Mouse (Mus musculus): Measurements from ENCODE around the gene Il3. TPM values are rescaled to one million over a fixed set of nuclear protein-coding genes. Genes with fewer than 3 reads are reported as not detected.

Gene Il3
- polyA plus RNA-seq, 1 experiment from 2014 or later, result not detected

DNA sequence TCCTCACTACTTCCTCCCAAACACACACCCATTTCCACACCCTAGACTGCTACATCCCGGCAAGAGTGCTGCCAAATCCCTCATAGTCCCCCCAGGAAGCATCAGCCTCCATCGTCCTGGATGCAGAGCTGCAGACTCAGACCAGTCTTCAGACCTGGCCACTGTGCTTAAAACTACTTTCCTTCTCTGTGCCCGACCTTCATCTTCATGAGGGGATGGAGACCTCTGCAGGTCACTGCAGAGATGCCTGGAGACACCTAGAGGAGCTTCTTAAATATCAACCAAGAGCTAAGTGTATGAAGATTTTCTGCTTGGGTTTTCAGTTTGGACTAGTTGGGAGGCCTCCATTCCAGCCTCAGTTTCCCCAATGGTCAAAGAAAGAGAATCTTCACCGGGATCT, 13.0 kb downstream of the Il3 start:
- Histone ChIP-seq H3K9me3 (ENCODE audit: control insufficient read depth, low read length) (no peaks in the 10 kb centered on the region), H3K4me1 (ENCODE audit: control insufficient read depth, insufficient read depth, low read depth, low read length) (no peaks in the 10 kb centered on the region), H3K27me3 (replicated peaks; ENCODE audit: control insufficient read depth, insufficient read depth, low read length) (no peaks in the 10 kb centered on the region), H3K36me3 (ENCODE audit: control insufficient read depth, insufficient read depth, low read length) (no peaks in the 10 kb centered on the region), H3K4me3 (ENCODE audit: low read length) (no peak overlapping the region), H3K27ac (ENCODE audit: low read depth, low read length) (no peak overlapping the region), H3K4me2 (ENCODE audit: low read length) (no peak overlapping the region), H3K9ac (ENCODE audit: low read depth, low read length) (no peak overlapping the region)
- ATAC-seq, result no peak
- WGBS, result 58% methylated on average over 4 of the region's 4 CpGs

DNA sequence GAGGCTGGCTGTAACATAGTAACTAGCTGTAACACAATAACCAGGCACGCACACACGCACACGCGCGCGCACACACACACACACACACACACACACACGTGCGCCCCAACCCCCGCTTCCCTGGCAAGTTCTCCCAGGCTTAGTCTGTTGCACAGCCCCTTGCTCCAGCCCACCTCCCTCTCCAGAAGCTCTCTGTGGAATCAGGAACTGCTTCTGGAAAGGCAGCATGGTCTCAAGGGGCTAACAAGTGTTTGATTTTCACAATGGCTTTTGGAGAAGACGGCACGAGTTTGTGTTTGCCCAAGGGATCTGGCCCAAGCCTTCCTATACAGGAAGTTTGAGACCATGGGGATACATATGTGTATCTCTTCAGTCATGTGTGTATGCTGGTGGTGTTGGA, 16.5 kb downstream of the Il3 start:
- ATAC-seq, result no peak
- Histone ChIP-seq H3K9ac (ENCODE audit: low read depth, low read length) (no peak overlapping the region), H3K4me3 (ENCODE audit: low read length) (no peak overlapping the region), H3K9me3 (ENCODE audit: control insufficient read depth, low read length) (no peaks in the 10 kb centered on the region), H3K4me2 (ENCODE audit: low read length) (no peak overlapping the region), H3K36me3 (ENCODE audit: control insufficient read depth, insufficient read depth, low read length) (no peaks in the 10 kb centered on the region), H3K4me1 (ENCODE audit: control insufficient read depth, insufficient read depth, low read depth, low read length) (no peaks in the 10 kb centered on the region), H3K27me3 (replicated peaks; ENCODE audit: control insufficient read depth, insufficient read depth, low read length) (no peaks in the 10 kb centered on the region), H3K27ac (ENCODE audit: low read depth, low read length) (no peak overlapping the region)
- WGBS, result 92% methylated on average over 11 of the region's 11 CpGs

DNA sequence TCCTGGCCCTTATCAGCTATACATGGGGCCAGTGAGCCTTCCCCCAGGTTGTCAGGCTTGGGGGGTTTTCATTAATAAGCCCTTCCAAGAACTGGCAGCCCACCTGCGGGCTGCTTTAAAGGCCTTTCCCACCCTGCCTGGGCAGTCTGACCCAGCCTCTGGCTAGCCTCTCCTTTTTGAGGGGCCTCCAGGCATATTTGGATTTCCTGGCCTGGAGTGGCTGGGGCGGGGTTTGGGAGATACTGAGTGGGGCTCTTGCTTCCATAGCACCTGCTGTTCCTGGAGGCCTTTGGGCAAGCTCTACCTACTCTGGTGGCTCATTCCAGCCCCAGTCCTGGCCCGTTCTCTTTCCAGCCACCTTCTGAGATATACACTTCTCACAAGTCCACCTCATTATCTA, 17.3 kb downstream of the Il3 start:
- H3K27ac ChIP-seq (ENCODE audit: low read depth, low read length), result no peak overlapping the region
- no peak overlapping the region for H3K4me3 ChIP-seq (ENCODE audit: low read length)
- WGBS, result 78% methylated on average over 3 of the region's 3 CpGs
- H3K4me1 ChIP-seq (ENCODE audit: control insufficient read depth, insufficient read depth, low read depth, low read length), result no peaks in the 10 kb centered on the region
- H3K9ac ChIP-seq (ENCODE audit: low read depth, low read length), result no peak overlapping the region
- no peak overlapping the region for H3K4me2 ChIP-seq (ENCODE audit: low read length)
- H3K27me3 ChIP-seq (replicated peaks; ENCODE audit: control insufficient read depth, insufficient read depth, low read length), result no peaks in the 10 kb centered on the region
- no peaks in the 10 kb centered on the region for H3K36me3 ChIP-seq (ENCODE audit: control insufficient read depth, insufficient read depth, low read length)
- no peak for ATAC-seq
- H3K9me3 ChIP-seq (ENCODE audit: control insufficient read depth, low read length), result no peaks in the 10 kb centered on the region

DNA sequence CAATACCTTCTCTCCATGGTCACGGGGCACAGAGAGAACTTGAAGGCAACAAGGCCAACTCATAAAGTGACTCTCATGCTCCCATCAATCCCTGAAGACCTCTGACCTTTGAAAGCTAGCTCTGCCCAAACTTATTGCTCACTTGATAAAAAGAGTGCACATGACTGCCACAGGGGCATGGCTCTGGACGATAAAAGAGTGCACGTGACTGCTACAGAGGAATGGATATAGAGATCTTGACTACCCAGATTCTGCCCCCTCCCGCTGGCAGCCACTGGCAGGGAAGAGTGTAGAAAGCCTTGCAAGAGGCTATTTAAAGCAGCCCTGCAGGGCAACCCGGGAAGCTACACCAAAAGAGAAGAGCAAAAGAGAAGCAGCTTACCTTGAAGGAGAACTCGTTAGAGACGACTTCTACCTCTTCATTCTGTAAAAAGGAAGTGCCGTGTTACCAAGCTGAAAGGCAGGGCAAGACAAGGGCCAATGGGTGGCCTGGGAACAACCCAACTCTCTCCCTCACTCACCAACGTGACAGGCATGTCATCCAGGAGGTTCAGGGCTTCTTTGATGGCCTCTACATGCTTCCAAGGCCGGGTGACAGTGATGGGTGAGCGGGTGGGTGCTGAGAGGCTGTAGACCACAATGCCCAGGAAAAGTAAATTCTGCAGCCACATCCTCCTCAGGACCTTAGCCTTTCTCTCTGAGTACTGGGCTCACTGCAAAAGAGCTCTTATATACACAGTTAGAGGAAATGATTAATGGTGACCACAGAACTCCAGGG, 17.9 kb downstream of the Il3 start, which contains the start of gene Csf2:
Gene Csf2 (minus strand): TSS at position 728 of the 778 bp plus-strand sequence.
- 70% methylated on average over 11 of the region's 11 CpGs for WGBS
- no peaks in the 10 kb centered on the region for H3K9me3 ChIP-seq (ENCODE audit: control insufficient read depth, low read length)
- no peak within 1 kb of the TSS for H3K4me2 ChIP-seq (ENCODE audit: low read length)
- no peaks in the 10 kb centered on the region for H3K27me3 ChIP-seq (replicated peaks; ENCODE audit: control insufficient read depth, insufficient read depth, low read length)
- no peak within 1 kb of the TSS for H3K27ac ChIP-seq (ENCODE audit: low read depth, low read length)
- no peak within 1 kb of the TSS for H3K9ac ChIP-seq (ENCODE audit: low read depth, low read length)
- H3K4me1 ChIP-seq (ENCODE audit: control insufficient read depth, insufficient read depth, low read depth, low read length), result no peaks in the 10 kb centered on the region
- no peak within 1 kb of the TSS for H3K4me3 ChIP-seq (ENCODE audit: low read length)
- no peak for ATAC-seq
- H3K36me3 ChIP-seq (ENCODE audit: control insufficient read depth, insufficient read depth, low read length), result no peaks in the 10 kb centered on the region

DNA sequence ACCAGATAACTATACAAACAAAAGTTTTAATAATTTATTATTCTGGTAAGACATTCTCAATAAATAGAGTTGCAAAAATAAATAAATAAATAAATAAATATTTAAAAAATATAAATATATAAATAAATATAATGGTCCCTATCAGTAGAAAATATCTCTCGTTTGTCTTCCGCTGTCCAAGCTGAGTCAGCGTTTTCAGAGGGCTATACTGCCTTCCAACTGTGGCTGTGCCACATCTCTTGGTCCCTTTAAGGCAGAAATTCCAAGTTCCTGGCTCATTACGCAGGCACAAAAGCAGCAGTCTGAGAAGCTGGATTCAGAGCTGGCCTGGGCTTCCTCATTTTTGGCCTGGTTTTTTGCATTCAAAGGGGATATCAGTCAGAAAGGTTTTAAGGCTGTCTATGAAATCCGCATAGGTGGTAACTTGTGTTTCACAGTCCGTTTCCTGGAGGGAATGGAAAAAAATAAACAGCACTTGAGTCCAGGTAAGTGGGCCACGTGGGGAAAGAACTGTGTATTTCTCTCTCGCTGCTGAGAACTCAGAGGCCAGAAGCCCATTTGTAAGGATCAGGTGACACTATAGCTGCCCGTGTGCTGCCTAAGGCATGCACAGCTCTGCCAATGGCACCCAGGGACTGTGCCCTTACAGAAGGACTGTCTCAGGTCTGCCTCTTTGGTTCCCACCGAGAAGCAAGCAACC, 19.7 kb downstream of the Il3 start:
- Histone ChIP-seq H3K4me2 (ENCODE audit: low read length) (no peak overlapping the region), H3K4me3 (ENCODE audit: low read length) (no peak overlapping the region), H3K27me3 (replicated peaks; ENCODE audit: control insufficient read depth, insufficient read depth, low read length) (no peaks in the 10 kb centered on the region), H3K27ac (ENCODE audit: low read depth, low read length) (no peak overlapping the region), H3K9me3 (ENCODE audit: control insufficient read depth, low read length) (no peaks in the 10 kb centered on the region), H3K36me3 (ENCODE audit: control insufficient read depth, insufficient read depth, low read length) (no peaks in the 10 kb centered on the region), H3K4me1 (ENCODE audit: control insufficient read depth, insufficient read depth, low read depth, low read length) (no peaks in the 10 kb centered on the region), H3K9ac (ENCODE audit: low read depth, low read length) (no peak overlapping the region)
- no peak for ATAC-seq
- WGBS, result 75% methylated on average over 10 of the region's 10 CpGs

DNA sequence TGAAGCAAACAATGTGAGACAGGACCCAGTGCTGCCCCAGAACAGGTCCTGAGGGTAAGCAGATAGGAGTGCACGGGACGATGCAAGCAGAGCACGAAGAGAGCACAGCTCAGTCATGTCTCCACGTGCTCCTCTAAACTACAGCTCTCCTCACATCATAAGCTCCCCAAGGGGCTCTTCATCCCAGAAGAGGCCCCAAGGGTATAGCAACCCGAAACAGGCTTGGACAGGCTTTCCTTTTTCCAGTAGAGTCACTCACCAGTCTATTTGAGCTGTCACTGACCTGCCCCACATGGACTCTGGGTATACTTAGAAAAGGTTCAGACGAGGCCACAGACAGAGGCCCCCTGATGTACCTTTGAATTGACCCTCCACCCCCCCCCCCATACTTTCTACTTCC, 22.6 kb downstream of the Il3 start:
- Histone ChIP-seq H3K36me3 (ENCODE audit: control insufficient read depth, insufficient read depth, low read length) (no peaks in the 10 kb centered on the region), H3K4me3 (ENCODE audit: low read length) (no peak overlapping the region), H3K27ac (ENCODE audit: low read depth, low read length) (no peak overlapping the region), H3K4me1 (ENCODE audit: control insufficient read depth, insufficient read depth, low read depth, low read length) (no peaks in the 10 kb centered on the region), H3K9me3 (ENCODE audit: control insufficient read depth, low read length) (no peaks in the 10 kb centered on the region), H3K9ac (ENCODE audit: low read depth, low read length) (no peak overlapping the region), H3K4me2 (ENCODE audit: low read length) (no peak overlapping the region), H3K27me3 (replicated peaks; ENCODE audit: control insufficient read depth, insufficient read depth, low read length) (no peaks in the 10 kb centered on the region)
- no peak for ATAC-seq
- WGBS, result 80% methylated on average over 6 of the region's 6 CpGs

DNA sequence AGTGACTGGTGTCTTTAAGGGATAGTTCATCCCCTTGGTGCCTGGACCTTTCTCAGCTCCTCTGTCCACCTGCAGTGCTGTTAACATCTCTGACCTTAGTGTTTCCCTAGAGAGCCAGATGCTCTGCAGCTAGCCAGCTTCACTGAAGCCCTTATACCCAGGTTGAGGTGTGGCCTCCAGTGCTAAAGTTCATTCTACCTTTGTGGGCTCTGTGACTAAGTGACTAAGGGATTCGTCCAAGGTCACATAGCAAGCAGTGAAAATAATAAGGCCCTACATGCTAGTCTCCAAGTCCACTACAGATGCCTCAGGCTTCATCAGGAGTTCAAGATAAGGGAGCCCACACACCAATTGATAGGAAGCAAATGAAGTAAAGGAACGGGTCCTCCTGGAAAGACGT, 24.6 kb downstream of the Il3 start:
- Histone ChIP-seq H3K9ac (ENCODE audit: low read depth, low read length) (no peak overlapping the region), H3K36me3 (ENCODE audit: control insufficient read depth, insufficient read depth, low read length) (no peaks in the 10 kb centered on the region), H3K27me3 (replicated peaks; ENCODE audit: control insufficient read depth, insufficient read depth, low read length) (no peaks in the 10 kb centered on the region), H3K4me1 (ENCODE audit: control insufficient read depth, insufficient read depth, low read depth, low read length) (no peaks in the 10 kb centered on the region), H3K9me3 (ENCODE audit: control insufficient read depth, low read length) (no peaks in the 10 kb centered on the region), H3K4me2 (ENCODE audit: low read length) (no peak overlapping the region), H3K27ac (ENCODE audit: low read depth, low read length) (no peak overlapping the region), H3K4me3 (ENCODE audit: low read length) (no peak overlapping the region)
- 92% methylated on average over 3 of the region's 3 CpGs for WGBS
- no peak for ATAC-seq

DNA sequence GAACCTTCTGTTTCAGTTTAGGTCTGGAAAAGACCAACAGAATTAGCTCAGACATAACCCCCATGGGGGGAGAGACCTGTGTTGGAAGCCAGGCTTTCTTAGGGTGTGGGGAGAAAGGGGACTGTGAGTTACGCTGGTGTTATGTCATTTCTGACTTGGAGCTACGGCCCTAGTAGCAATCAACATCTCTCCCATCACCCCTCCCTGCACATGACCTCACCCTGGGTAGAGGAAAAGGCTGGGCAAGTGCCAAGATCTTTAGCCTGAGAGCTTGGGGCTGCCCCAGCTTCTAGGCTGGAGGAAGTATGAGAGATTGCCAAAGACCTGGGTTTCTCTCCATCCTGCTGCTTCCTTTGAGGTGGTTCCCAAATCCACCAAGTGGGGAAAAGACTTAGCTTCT, 30.1 kb downstream of the Il3 start:
- no peak overlapping the region for H3K4me3 ChIP-seq (ENCODE audit: low read length)
- ATAC-seq, result no peak
- H3K27me3 ChIP-seq (replicated peaks; ENCODE audit: control insufficient read depth, insufficient read depth, low read length), result no peaks in the 10 kb centered on the region
- H3K9ac ChIP-seq (ENCODE audit: low read depth, low read length), result no peak overlapping the region
- H3K36me3 ChIP-seq (ENCODE audit: control insufficient read depth, insufficient read depth, low read length), result no peaks in the 10 kb centered on the region
- H3K27ac ChIP-seq (ENCODE audit: low read depth, low read length), result no peak overlapping the region
- H3K4me1 ChIP-seq (ENCODE audit: control insufficient read depth, insufficient read depth, low read depth, low read length), result no peaks in the 10 kb centered on the region
- H3K9me3 ChIP-seq (ENCODE audit: control insufficient read depth, low read length), result no peaks in the 10 kb centered on the region
- 80% methylated on average over 2 of the region's 2 CpGs for WGBS
- no peak overlapping the region for H3K4me2 ChIP-seq (ENCODE audit: low read length)

DNA sequence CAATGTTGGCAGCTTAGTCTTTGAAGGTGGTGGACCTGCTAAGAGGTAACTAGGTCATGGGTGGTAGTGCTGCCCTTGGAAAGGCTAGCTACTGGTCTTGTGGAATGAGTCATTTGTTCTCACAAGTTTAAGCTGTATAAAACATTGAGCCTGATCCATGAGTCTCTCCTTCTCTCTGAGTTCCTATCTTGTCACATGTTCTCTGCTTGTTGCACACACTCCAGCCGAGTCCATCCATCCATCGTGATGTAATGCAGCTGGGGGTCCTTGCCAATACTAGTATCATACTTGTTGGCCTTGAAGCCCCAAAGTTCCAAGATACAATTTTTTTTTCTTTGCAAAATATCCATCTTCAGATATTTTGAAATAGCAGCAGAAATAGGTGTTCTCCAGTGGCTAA, 39.6 kb downstream of the Il3 start:
- Histone ChIP-seq H3K4me1 (ENCODE audit: control insufficient read depth, insufficient read depth, low read depth, low read length) (no peaks in the 10 kb centered on the region), H3K27ac (ENCODE audit: low read depth, low read length) (no peak overlapping the region), H3K27me3 (replicated peaks; ENCODE audit: control insufficient read depth, insufficient read depth, low read length) (no peaks in the 10 kb centered on the region), H3K4me2 (ENCODE audit: low read length) (no peak overlapping the region), H3K9ac (ENCODE audit: low read depth, low read length) (no peak overlapping the region), H3K36me3 (ENCODE audit: control insufficient read depth, insufficient read depth, low read length) (no peaks in the 10 kb centered on the region), H3K4me3 (ENCODE audit: low read length) (no peak overlapping the region), H3K9me3 (ENCODE audit: control insufficient read depth, low read length) (no peaks in the 10 kb centered on the region; the same call in 1 of the 2 replicates)
- 98% methylated on average over 2 of the region's 2 CpGs for WGBS
- ATAC-seq, result no peak

All from hindbrain, embryonic 16.5 days (tissue).